Mouse (Mus musculus) lung, adult 2 months (tissue): ENCODE data around the gene Adamts18.

ENCODE experiments used
- CTCF ChIP-seq: fragments of 200-500 bp; IDR thresholded peaks from 2 replicates; pipeline ENCODE4 v1.5.1; 2011; ENCODE audit warnings: mild to moderate bottlenecking, low read length, control low read depth; ENCODE audit not compliant: insufficient read depth
- POLR2A ChIP-seq: fragments of 200-500 bp; IDR thresholded peaks from 2 replicates; pipeline ENCODE4 v1.6.1; 2011; ENCODE audit warnings: low read depth, mild to moderate bottlenecking, control low read depth, low read length, borderline replicate concordance; ENCODE audit errors: extremely low read depth

- TF ChIP-seq CTCF: no peak
- no peak for TF ChIP-seq POLR2A
Observed at GRCm38 (mm10) chr8:113656154-113656553, 192.4 kb downstream of the Adamts18 start.
